Mouse (Mus musculus) MEL-GATA-1-ER (cell line): ENCODE results near the gene Syne3.

Experiments used
- DNase-seq: peaks from one replicate; pipeline ENCODE4 v3.0.0-alpha.2; 2012; ENCODE audit warnings: low read depth; ENCODE audit errors: extremely low read depth

Syne3 gene

GRCm38 (mm10) chr12:105000487-105001283 is 8.9 kb downstream of the Syne3 start:
- DNase-seq = no peak

GRCm38 (mm10) chr12:104999171-104999570 is 10.4 kb downstream of the Syne3 start:
- DNase-seq = no peak

GRCm38 (mm10) chr12:104998541-104998940 is 11.1 kb downstream of the Syne3 start:
- DNase-seq = no peak

- DNase-seq = no peak
Measured at GRCm38 (mm10) chr12:104997641-104998293, 11.8 kb downstream of the Syne3 start.

GRCm38 (mm10) chr12:104997159-104997558 is 12.4 kb downstream of the Syne3 start:
- DNase-seq = no peak

GRCm38 (mm10) chr12:104996012-104996728 is 13.4 kb downstream of the Syne3 start:
- DNase-seq = no peak

GRCm38 (mm10) chr12:104995259-104995876 is 14.2 kb downstream of the Syne3 start:
- no peak for DNase-seq

- no peak for DNase-seq
Measured at GRCm38 (mm10) chr12:104992838-104993237, 16.8 kb downstream of the Syne3 start.

GRCm38 (mm10) chr12:104992123-104992741 is 17.4 kb downstream of the Syne3 start:
- no peak for DNase-seq

GRCm38 (mm10) chr12:104990741-104991454 is 18.7 kb downstream of the Syne3 start:
- DNase-seq = peak; percentile 93

GRCm38 (mm10) chr12:104987936-104988335 is 21.7 kb downstream of the Syne3 start:
- DNase-seq = no peak

GRCm38 (mm10) chr12:104986781-104987180 is 22.8 kb downstream of the Syne3 start:
- no peak for DNase-seq

GRCm38 (mm10) chr12:104986001-104986400 is 23.6 kb downstream of the Syne3 start:
- DNase-seq = no peak

GRCm38 (mm10) chr12:104985088-104985487 is 24.5 kb downstream of the Syne3 start:
- DNase-seq = peak; percentile 10

GRCm38 (mm10) chr12:104983476-104983875 is 26.1 kb downstream of the Syne3 start:
- DNase-seq = no peak

- no peak for DNase-seq
Measured at GRCm38 (mm10) chr12:104978943-104979723, 30.5 kb downstream of the Syne3 start.

- DNase-seq = no peak
Measured at GRCm38 (mm10) chr12:104978420-104978819, 31.2 kb downstream of the Syne3 start.

- DNase-seq = no peak
Measured at GRCm38 (mm10) chr12:104976903-104977302, 32.7 kb downstream of the Syne3 start.

- DNase-seq = no peak
Measured at GRCm38 (mm10) chr12:104976331-104976817, 33.2 kb downstream of the Syne3 start.

- no peak for DNase-seq
Measured at GRCm38 (mm10) chr12:104972860-104973259, 36.7 kb downstream of the Syne3 start.
